Mouse (Mus musculus) limb, embryonic 10.5 days (tissue): ENCODE measurements around the gene Tle6. TPM values are rescaled to one million over a fixed set of nuclear protein-coding genes. Genes with fewer than 3 reads are reported as not detected.
A peak's percentile ranks its signal among the peaks of the same experiment; 100 is the strongest.

Experiments used
- DNase-seq: peaks from one replicate; pipeline ENCODE4 v3.0.0-alpha.2; 2017; ENCODE audit warnings: low spot score
- H3K27ac ChIP-seq: fragments of 300-500 bp; sonication (generic); 2 replicates; pipeline ENCODE4 v1.5.1; 2016; ENCODE audit warnings: mild to moderate bottlenecking
- H3K27me3 ChIP-seq: fragments of 300-500 bp; sonication (generic); 2 replicates; pipeline ENCODE4 v1.6.1; 2016; ENCODE audit warnings: low read depth, mild to moderate bottlenecking; ENCODE audit not compliant: poor library complexity, severe bottlenecking
- H3K36me3 ChIP-seq: fragments of 300-500 bp; sonication (generic); 2 replicates; pipeline ENCODE4 v1.6.1; 2016; ENCODE audit warnings: mild to moderate bottlenecking, moderate library complexity
- H3K4me1 ChIP-seq: fragments of 300-500 bp; sonication (generic); 2 replicates; pipeline ENCODE4 v1.6.1; 2016
- H3K4me3 ChIP-seq: fragments of 300-500 bp; sonication (generic); 2 replicates; pipeline ENCODE4 v1.5.1; 2016; ENCODE audit warnings: mild to moderate bottlenecking, moderate library complexity
- H3K9me3 ChIP-seq: fragments of 300-500 bp; sonication (generic); replicated peaks from 2 replicates; pipeline ENCODE4 v1.6.1; 2016; ENCODE audit warnings: mild to moderate bottlenecking
- WGBS: fragments of 180-500 bp; shearing (Covaris S2); methylation state at CpG from one replicate; pipeline ENCODE4 v1.1.7; 2016; 5-methylcytosine and 5-hydroxymethylcytosine counted together
- polyA plus RNA-seq: library from polyadenylated mRNA; unstranded; fragments of >200 nt; fragmentation: Nextera tagmentation; extraction: Ambion mirVana; gene quantifications from 2 replicates; pipeline ENCODE4 v1.2.1, GENCODE M21; 2016

Tle6 gene
- polyA plus RNA-seq, 1 experiment from 2014 or later: 15.5 TPM

DNA sequence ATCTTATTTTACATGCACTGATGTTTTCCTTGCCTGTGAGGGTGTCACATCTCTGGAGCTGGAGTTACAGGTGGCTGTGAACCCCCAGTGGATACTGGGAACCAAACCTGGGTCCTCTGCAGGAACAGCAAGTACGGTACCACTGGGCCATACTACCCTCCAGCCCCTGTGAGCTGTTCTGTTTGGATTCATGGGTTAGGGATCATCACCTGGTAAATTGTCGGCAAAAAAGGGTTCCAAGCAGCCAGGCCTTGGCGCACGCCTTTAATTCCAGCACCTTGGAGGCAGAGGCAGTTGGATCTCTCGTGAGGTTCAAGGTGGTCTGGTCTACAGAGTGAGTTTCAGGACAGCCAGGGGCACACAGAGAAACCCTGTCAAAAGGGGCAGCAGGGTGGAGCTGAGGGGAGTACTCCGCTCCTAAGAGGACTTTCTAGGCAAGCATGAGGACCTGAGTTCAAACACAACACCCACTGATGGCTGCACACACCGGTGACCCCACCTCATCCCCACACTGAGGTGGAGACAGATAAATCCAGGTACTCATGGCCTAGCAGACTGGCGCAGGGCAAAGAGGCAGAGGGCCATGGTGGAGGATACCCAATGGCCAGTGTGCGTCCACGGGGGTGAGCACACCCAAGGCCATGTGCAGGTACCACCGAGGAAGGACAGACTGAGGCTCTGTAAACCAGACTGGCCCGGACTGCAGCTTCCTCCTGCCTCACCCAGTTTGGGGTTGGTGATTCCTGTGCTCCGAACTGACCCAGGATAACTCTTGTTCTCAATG, 53.9 kb downstream of the Tle6 start:
- Histone ChIP-seq H3K9me3 (no peaks in the 10 kb centered on the region), H3K27ac (peak overlapping the region; percentile 47; the same call in 1 of the 2 replicates), H3K27me3 (no peaks in the 10 kb centered on the region), H3K4me1 (peaks cover 40% of the 10 kb centered on the region), H3K4me3 (no peak overlapping the region), H3K36me3 (peaks cover 12% of the 10 kb centered on the region)
- no peak for DNase-seq
- 91% methylated on average over 13 of the region's 13 CpGs for WGBS

DNA sequence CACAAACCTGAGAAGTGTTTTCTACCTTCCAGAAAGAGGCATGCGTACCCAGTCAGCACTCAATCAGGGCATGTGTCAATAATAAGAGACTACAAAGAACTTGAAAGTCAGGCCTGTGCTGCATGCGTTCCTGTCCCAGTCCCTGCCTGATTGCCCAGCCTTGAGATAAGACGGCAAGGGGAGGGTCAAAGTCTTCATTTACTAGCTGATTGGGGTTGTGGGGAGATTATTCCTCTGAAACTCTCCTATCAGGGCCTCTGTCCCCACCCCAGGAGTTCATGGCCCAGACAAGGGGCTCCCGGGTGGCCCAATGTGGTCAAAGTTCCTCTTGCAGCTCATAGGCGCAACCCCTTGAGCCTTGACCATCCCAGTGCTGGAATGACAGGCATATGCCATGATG, 54.5 kb downstream of the Tle6 start:
- 78% methylated on average over 5 of the region's 5 CpGs for WGBS
- H3K4me3 ChIP-seq: no peak overlapping the region
- peak overlapping the region; percentile 47 for H3K27ac ChIP-seq
- no peak for DNase-seq
- no peaks in the 10 kb centered on the region for H3K27me3 ChIP-seq
- H3K36me3 ChIP-seq: peaks cover 19% of the 10 kb centered on the region
- peaks cover 41% of the 10 kb centered on the region for H3K4me1 ChIP-seq
- H3K9me3 ChIP-seq: no peaks in the 10 kb centered on the region

- Histone ChIP-seq H3K4me3 (peak within 1 kb of the TSS; percentile 92), H3K9me3 (no peaks in the 10 kb centered on the region), H3K27ac (peak within 1 kb of the TSS; percentile 94), H3K4me1 (peaks cover 46% of the 10 kb centered on the region), H3K27me3 (no peaks in the 10 kb centered on the region), H3K36me3 (peaks cover 28% of the 10 kb centered on the region)
- WGBS: 1% methylated on average over 59 of the region's 59 CpGs
- peak; percentile 99 for DNase-seq
Measured at GRCm38 (mm10) chr10:81545161-81545747, 55.6 kb downstream of the Tle6 start, which contains the start of gene Gna11. Gene Gna11 (minus strand): TSS chr10:81545190.

DNA sequence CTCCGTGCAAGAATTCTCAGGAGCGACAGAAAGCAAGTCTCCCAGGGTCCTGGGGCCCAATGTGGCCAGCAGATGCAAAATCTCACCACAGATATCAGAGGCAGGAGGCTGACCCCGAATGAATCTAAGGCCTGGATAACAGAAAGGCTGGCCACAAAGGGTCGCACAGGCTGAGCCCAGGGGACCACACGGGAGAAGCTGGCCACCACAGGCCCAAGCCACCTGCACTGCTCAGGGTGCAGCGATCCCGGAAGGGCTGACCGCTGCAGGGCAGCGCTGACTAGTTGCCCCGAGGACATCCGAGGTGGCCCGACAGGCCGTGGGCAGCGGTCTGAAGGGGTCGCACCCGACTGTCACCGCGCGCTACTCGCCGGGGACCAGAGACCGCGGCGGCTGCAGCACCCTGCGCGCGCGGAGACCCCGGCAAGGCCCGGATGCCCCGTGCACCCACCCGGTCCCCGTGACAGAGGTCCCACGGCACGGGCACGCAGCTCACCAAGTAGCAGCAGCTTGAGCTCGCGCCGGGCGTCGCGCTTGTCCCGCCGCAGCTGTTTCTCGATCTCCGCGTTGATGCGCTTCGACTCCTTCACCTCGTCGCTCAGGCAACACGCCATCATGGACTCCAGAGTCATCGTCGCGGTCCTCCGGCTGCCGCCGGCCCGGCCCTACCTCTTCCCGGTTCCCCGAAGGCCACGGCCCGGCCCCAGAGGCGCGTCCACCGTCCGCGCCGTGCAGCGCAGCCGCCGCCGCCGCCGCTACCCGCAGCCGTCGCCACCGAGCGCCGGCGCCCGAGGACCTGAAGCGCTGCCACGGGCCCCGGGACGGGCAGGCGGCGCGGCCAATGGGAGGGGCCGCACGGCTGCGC, 56.3 kb downstream of the Tle6 start:
- no peak for DNase-seq
- H3K36me3 ChIP-seq: peaks cover 35% of the 10 kb centered on the region
- peak overlapping the region; percentile 94 for H3K27ac ChIP-seq
- H3K9me3 ChIP-seq: no peaks in the 10 kb centered on the region
- WGBS: under 1% methylated on average over 92 of the region's 93 CpGs
- H3K4me3 ChIP-seq: peak overlapping the region; percentile 92
- no peaks in the 10 kb centered on the region for H3K27me3 ChIP-seq
- H3K4me1 ChIP-seq: peaks cover 49% of the 10 kb centered on the region

DNA sequence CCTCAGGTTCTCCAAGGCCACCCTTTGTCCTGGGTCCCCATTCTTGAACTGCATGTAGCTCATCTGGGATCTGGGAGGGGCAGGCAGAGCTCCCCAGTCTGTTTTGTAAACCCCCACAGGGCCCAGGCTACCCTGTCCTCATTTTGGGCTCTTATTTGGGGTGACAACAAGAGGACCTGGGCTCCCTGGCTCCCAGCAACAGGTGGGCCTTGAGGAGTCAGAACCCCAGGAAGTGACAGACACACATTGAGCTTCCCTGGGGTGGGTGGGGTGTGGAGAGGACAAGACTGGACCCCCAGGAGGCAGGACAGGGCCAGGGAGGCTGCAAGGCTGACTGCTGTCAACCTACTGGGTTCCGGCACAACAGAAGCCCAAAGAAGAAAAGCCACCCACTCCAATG, 57.2 kb downstream of the Tle6 start:
- peak overlapping the region; percentile 92 for H3K4me3 ChIP-seq
- 84% methylated on average over 1 of the region's 1 CpGs for WGBS
- H3K36me3 ChIP-seq: peaks cover 44% of the 10 kb centered on the region
- peak overlapping the region; percentile 94 for H3K27ac ChIP-seq
- peaks cover 49% of the 10 kb centered on the region for H3K4me1 ChIP-seq
- DNase-seq: no peak
- H3K9me3 ChIP-seq: no peaks in the 10 kb centered on the region
- no peaks in the 10 kb centered on the region for H3K27me3 ChIP-seq

- 75% methylated on average over 7 of the region's 7 CpGs for WGBS
- Histone ChIP-seq H3K4me3 (peak overlapping the region; percentile 92), H3K36me3 (peaks cover 52% of the 10 kb centered on the region), H3K4me1 (peaks cover 49% of the 10 kb centered on the region), H3K27ac (no peak overlapping the region), H3K27me3 (no peaks in the 10 kb centered on the region), H3K9me3 (no peaks in the 10 kb centered on the region)
- no peak for DNase-seq
Measured at GRCm38 (mm10) chr10:81542727-81543460, 58.0 kb downstream of the Tle6 start.

DNA sequence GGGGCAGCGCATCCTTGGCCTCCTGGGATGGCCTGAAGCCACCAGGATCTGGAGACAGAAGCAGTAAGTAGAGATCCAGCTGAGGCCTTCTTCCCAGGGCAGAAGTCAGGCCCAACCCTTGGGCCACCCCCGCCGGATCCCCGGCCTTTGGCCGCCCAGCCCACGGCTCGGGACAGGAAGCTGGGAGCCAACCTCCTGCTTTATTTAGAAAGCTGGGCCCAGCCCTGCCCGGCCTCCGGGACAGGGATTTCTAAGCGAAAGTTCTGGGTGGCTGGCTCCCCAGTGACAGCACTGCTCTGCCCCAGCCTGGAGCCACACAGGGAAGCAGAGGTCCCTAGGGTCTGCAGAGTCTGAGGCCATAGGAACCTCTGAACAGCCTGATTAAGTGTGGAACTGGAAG, 59.1 kb downstream of the Tle6 start:
- no peak overlapping the region for H3K27ac ChIP-seq
- 89% methylated on average over 10 of the region's 10 CpGs for WGBS
- H3K4me1 ChIP-seq: peaks cover 49% of the 10 kb centered on the region
- no peaks in the 10 kb centered on the region for H3K9me3 ChIP-seq
- H3K4me3 ChIP-seq: peak overlapping the region; percentile 11; the same call in 1 of the 2 replicates
- no peaks in the 10 kb centered on the region for H3K27me3 ChIP-seq
- no peak for DNase-seq
- peaks cover 62% of the 10 kb centered on the region for H3K36me3 ChIP-seq

DNA sequence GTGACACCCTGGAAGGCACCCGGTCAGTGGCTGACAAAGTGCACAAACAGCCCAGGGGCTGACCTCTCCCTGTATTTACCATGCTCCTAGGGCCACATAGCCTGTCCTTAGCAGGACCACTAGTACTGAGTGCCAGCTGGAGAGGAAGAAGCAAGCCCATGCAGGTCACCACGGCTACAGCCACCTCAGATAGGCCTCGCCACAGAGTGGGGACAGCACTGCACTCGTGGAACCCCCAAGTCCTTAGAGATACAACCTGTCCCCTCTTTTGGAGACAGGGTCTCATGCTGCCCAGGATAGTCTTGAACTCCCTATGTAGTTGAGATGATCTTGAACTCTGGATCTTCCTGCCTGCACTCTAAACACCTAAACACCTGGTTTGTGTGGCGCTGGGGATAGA, 59.5 kb downstream of the Tle6 start:
- Histone ChIP-seq H3K27ac (no peak overlapping the region), H3K36me3 (peaks cover 63% of the 10 kb centered on the region), H3K4me1 (peaks cover 49% of the 10 kb centered on the region), H3K9me3 (no peaks in the 10 kb centered on the region), H3K27me3 (no peaks in the 10 kb centered on the region), H3K4me3 (no peak overlapping the region)
- DNase-seq: no peak
- WGBS: 88% methylated on average over 5 of the region's 5 CpGs

Other genes with a start within 250 kb of the Tle6 start
- gene Mfsd12, start 243.6 kb downstream of the Tle6 start, polyA plus RNA-seq: 7.6 and 8.8 TPM in 2 replicates
- gene 4930404N11Rik, start 235.3 kb downstream of the Tle6 start, polyA plus RNA-seq: 0.24 and 0.38 TPM in 2 replicates
- 134 and 148 TPM in 2 replicates for gene Fzr1, start 222.6 kb downstream of the Tle6 start, polyA plus RNA-seq
- gene Dohh, start 216.6 kb downstream of the Tle6 start, polyA plus RNA-seq: 101 and 115 TPM in 2 replicates
- 3.8 and 4.2 TPM in 2 replicates for gene Gm48551, start 216.6 kb downstream of the Tle6 start, polyA plus RNA-seq
- 1.4 and 1.5 TPM in 2 replicates for gene Gm48552, start 212.1 kb downstream of the Tle6 start, polyA plus RNA-seq
- 1.9 and 2.9 TPM in 2 replicates for gene Smim24, start 208.0 kb downstream of the Tle6 start, polyA plus RNA-seq
- 9.3 and 19.8 TPM in 2 replicates for gene Nfic, start 145.4 kb downstream of the Tle6 start, polyA plus RNA-seq
- 0.24 and 0.48 TPM in 2 replicates for gene Celf5, start 118.4 kb downstream of the Tle6 start, polyA plus RNA-seq
- gene Ncln, start 104.7 kb downstream of the Tle6 start, polyA plus RNA-seq: 100 and 102 TPM in 2 replicates
- gene S1pr4, start 100.9 kb downstream of the Tle6 start, polyA plus RNA-seq: 0.34 and 0.39 TPM in 2 replicates
- gene Gna15, start 76.8 kb downstream of the Tle6 start, polyA plus RNA-seq: 0.80 and 2.0 TPM in 2 replicates
- gene Gna11, start 55.9 kb downstream of the Tle6 start, polyA plus RNA-seq: 88.5 and 91.5 TPM in 2 replicates
- gene Aes, start 41.6 kb downstream of the Tle6 start, polyA plus RNA-seq: 337 and 432 TPM in 2 replicates
- gene Tle2, start 26.5 kb downstream of the Tle6 start, polyA plus RNA-seq: 17.1 and 28.2 TPM in 2 replicates
- gene BC025920, start 5.2 kb upstream of the Tle6 start, polyA plus RNA-seq: 1.4 TPM in 2 replicates
- gene Sirt6, start 26.7 kb upstream of the Tle6 start, polyA plus RNA-seq: 53.3 and 58.5 TPM in 2 replicates
- 8.0 and 8.6 TPM in 2 replicates for gene Ankrd24, start 27.5 kb upstream of the Tle6 start, polyA plus RNA-seq
- gene Gm10778, start 48.0 kb upstream of the Tle6 start, polyA plus RNA-seq: 4.2 and 5.1 TPM in 2 replicates
- 11.7 and 14.2 TPM in 2 replicates for gene Zfp433, start 103.8 kb upstream of the Tle6 start, polyA plus RNA-seq
- 10.1 and 12.5 TPM in 2 replicates for gene Gm3055, start 170.1 kb upstream of the Tle6 start, polyA plus RNA-seq
- 3.4 and 4.3 TPM in 2 replicates for gene Gm4767, start 211.1 kb upstream of the Tle6 start, polyA plus RNA-seq